Mouse (Mus musculus) lung, embryonic 15.5 days (tissue): ENCODE data around the gene Tmem175. TPM values are rescaled to one million over a fixed set of nuclear protein-coding genes. Genes with fewer than 3 reads are reported as not detected.
A peak's percentile ranks its signal among the peaks of the same experiment; 100 is the strongest.

Source experiments
- ATAC-seq: fragments of 200-750 bp; cut with Nextera tagmentation; 2 replicates; pipeline ENCODE4 v1.8.0; 2017; ENCODE audit warnings: moderate number of reproducible peaks, borderline replicate concordance; ENCODE audit not compliant: low FRiP score, low TSS enrichment; ENCODE audit errors: extremely low read depth
- H3K27ac ChIP-seq: fragments of 300-500 bp; sonication (generic); 2 replicates; pipeline ENCODE4 v1.5.1; 2015; ENCODE audit warnings: moderate library complexity, mild to moderate bottlenecking, inconsistent platforms
- H3K27me3 ChIP-seq: fragments of 300-500 bp; sonication (generic); 2 replicates; pipeline ENCODE4 v1.6.1; 2015; ENCODE audit warnings: inconsistent platforms
- H3K36me3 ChIP-seq: fragments of 300-500 bp; sonication (generic); 2 replicates; pipeline ENCODE4 v1.6.1; 2015; ENCODE audit warnings: inconsistent platforms
- H3K4me1 ChIP-seq: fragments of 300-500 bp; sonication (generic); 2 replicates; pipeline ENCODE4 v1.6.1; 2015; ENCODE audit warnings: inconsistent platforms
- H3K4me2 ChIP-seq: fragments of 300-500 bp; sonication (generic); 2 replicates; pipeline ENCODE4 v1.6.1; 2015; ENCODE audit warnings: inconsistent platforms, mild to moderate bottlenecking, moderate library complexity
- H3K4me3 ChIP-seq: fragments of 300-500 bp; sonication (generic); 2 replicates; pipeline ENCODE4 v1.5.1; 2015; ENCODE audit warnings: mild to moderate bottlenecking, inconsistent platforms
- H3K9ac ChIP-seq: fragments of 300-500 bp; sonication (generic); 2 replicates; pipeline ENCODE4 v1.6.1; 2015; ENCODE audit warnings: inconsistent platforms
- H3K9me3 ChIP-seq: fragments of 300-500 bp; sonication (generic); 2 replicates; pipeline ENCODE4 v1.6.1; 2016; ENCODE audit warnings: inconsistent platforms
- WGBS: fragments of 180-500 bp; shearing (Covaris S2); methylation state at CpG from one replicate; pipeline ENCODE4 v1.1.7; 2015; 5-methylcytosine and 5-hydroxymethylcytosine counted together
- polyA plus RNA-seq: library from polyadenylated mRNA; unstranded; fragments of >200 nt; fragmentation: Nextera tagmentation; extraction: Ambion mirVana; gene quantifications from 2 replicates; pipeline ENCODE4 v1.2.1, GENCODE M21; 2015

The Tmem175 gene
- polyA plus RNA-seq, 1 experiment from 2014 or later: 29.5 TPM

DNA sequence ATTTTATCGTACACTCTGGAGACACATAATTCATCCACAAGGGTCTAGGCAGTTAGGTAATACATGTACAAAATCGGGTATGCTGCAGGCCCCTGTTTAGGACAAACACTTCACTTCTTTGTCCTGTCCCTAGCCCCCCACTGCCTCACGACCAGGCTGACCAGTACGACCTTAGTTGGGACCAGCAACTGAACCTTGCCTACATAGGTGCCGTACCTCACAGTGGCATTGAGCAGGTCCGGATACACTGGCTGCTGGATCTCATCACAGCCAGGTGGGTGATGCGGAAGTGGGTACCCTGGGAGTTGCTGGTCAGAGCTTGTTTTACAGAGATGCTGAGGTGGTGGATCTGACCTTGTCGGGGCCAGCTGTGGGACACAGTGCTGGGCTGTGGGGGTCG lies 40.4 kb downstream of the Tmem175 start:
- Histone ChIP-seq H3K4me1 (peaks cover 18% of the 10 kb centered on the region), H3K27ac (no peak overlapping the region), H3K4me2 (peak overlapping the region; percentile 81), H3K9ac (no peak overlapping the region), H3K9me3 (no peaks in the 10 kb centered on the region), H3K27me3 (no peaks in the 10 kb centered on the region), H3K4me3 (peak overlapping the region; percentile 58; the same call in 1 of the 2 replicates), H3K36me3 (peaks cover 10% of the 10 kb centered on the region; the same call in 1 of the 2 replicates)
- ATAC-seq: peak; percentile 10; the same call in 1 of the 2 replicates
- 67% methylated on average over 9 of the region's 9 CpGs for WGBS

DNA sequence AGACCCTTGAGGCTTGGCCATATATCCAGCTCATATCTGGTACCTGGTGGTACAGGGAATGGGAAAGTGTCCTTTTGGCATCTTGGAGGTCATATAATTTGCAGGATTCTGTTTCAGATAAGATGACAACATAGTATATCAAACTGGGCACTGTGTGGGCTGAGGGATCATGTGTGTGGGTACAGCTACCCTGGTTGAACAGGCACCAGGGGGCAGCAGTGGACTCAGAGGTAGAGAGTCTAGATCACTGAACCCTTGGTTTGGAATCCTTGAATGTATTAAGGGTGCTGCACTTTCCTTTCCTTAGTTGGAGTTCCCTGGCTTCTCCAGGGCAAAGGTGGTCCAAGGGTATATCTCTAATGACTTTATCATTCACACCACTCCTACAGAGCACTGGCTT lies 41.2 kb downstream of the Tmem175 start:
- Histone ChIP-seq H3K27me3 (no peaks in the 10 kb centered on the region), H3K36me3 (peaks cover 10% of the 10 kb centered on the region; the same call in 1 of the 2 replicates), H3K9ac (no peak overlapping the region), H3K4me2 (no peak overlapping the region), H3K4me3 (no peak overlapping the region), H3K9me3 (no peaks in the 10 kb centered on the region), H3K27ac (no peak overlapping the region), H3K4me1 (peaks cover 18% of the 10 kb centered on the region)
- ATAC-seq: no peak

GRCm38 (mm10) chr5:108671757-108672156 lies 42.2 kb downstream of the Tmem175 start:
- ATAC-seq: no peak
- 90% methylated on average over 12 of the region's 12 CpGs for WGBS
- Histone ChIP-seq H3K27me3 (no peaks in the 10 kb centered on the region), H3K9ac (no peak overlapping the region), H3K4me1 (peaks cover 20% of the 10 kb centered on the region), H3K36me3 (peaks cover 10% of the 10 kb centered on the region; the same call in 1 of the 2 replicates), H3K9me3 (no peaks in the 10 kb centered on the region), H3K4me2 (no peak overlapping the region), H3K27ac (no peak overlapping the region), H3K4me3 (no peak overlapping the region)

DNA sequence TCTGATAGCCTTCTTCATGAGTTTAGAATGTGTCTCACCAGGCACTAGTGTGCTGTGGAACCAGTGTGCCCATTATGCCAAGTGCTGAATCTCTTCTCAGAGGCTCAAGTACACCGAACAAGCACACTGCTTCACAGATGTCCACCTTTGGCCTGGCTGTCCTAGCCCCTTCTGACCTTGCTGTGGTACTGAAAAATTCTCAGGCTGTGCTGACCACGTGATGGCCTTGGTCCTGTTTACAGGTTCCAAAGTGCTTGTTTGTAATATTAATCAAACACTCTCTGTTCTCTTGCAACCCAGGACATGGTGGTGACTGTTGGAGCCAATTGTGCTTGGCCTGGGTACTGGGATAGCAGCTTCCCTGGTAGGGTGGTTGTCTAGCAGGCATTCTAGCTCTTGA lies 45.1 kb downstream of the Tmem175 start:
- Histone ChIP-seq H3K27me3 (no peaks in the 10 kb centered on the region), H3K27ac (no peak overlapping the region), H3K4me3 (no peak overlapping the region), H3K9ac (no peak overlapping the region), H3K4me1 (peaks cover 25% of the 10 kb centered on the region), H3K9me3 (no peaks in the 10 kb centered on the region), H3K4me2 (no peak overlapping the region), H3K36me3 (peaks cover 10% of the 10 kb centered on the region; the same call in 1 of the 2 replicates)
- 67% methylated on average over 2 of the region's 2 CpGs for WGBS
- ATAC-seq: no peak

DNA sequence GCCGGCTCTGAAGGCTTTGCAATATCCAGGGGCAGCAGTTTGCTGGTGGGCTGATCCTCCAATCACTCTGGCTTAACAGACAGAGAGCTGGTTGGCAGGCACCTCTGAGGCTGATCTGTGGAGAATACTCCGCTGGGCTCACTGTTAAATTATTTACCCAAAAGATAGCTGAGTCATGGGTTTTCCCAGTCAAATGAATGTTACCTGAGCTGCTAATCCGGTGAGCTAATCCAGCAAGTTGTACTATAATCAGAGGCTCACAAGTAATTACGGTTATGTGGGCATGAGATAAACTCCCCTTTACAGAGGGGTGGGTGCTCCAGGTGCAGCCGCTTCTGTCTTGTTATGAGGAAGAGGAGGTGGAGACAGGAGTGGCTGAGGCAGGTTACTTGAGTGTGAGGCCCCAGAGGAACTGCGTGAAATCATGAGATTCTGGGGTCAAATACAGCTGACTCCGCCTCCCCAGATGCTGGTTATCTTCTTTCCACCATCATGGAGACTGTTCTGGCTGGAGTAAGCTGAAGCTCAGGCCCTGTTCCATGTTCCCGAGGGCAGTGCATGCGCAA lies 45.8 kb downstream of the Tmem175 start, which contains the start of gene Slc26a1:
Gene Slc26a1 (minus strand): TSS at position 319 of the 566 bp plus-strand sequence.
- Histone ChIP-seq H3K9ac (no peak within 1 kb of the TSS), H3K4me2 (no peak within 1 kb of the TSS), H3K9me3 (no peaks in the 10 kb centered on the region), H3K27me3 (no peaks in the 10 kb centered on the region), H3K27ac (no peak within 1 kb of the TSS), H3K4me3 (no peak within 1 kb of the TSS), H3K36me3 (peaks cover 10% of the 10 kb centered on the region; the same call in 1 of the 2 replicates), H3K4me1 (peaks cover 18% of the 10 kb centered on the region)
- no peak for ATAC-seq
- WGBS: 58% methylated on average over 9 of the region's 9 CpGs

DNA sequence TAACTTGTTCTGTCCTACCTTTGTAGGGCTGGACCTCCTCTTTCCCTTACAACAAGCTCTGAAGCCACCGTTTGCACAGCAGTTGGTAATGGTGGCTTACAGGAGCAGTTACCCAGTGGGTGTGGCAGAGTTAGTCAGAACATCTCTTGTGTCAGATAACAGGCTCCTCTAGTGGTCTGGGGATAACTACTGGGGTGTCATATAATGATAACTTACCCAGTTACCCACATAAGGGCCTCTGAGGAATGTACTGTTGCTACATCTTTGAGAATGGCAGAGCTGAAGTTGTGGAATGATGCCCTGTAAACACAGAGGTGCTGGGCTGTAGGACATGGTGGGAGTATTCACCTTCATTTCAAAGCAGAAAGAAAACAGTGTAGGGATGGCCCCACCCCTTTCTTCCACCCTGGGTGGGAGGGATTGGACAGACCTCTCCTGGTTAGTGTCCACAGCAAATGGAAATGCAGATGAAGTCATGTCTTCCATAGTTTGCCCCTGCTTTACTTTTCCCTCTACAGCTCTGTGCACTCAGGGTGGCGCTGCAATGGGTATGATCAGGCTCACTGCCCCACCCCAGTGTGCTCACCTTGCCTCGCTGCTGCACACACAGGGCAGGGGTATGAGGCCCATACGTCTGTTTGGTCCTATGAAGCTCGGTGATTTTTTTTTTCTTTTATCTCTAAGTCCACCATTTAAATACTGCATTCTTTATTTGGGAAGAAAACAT lies 47.4 kb downstream of the Tmem175 start:
- 17% methylated on average over 5 of the region's 5 CpGs for WGBS
- ATAC-seq: no peak; the same call in 1 of the 2 replicates
- H3K27ac ChIP-seq: peak overlapping the region; percentile 72; the same call in 1 of the 2 replicates

DNA sequence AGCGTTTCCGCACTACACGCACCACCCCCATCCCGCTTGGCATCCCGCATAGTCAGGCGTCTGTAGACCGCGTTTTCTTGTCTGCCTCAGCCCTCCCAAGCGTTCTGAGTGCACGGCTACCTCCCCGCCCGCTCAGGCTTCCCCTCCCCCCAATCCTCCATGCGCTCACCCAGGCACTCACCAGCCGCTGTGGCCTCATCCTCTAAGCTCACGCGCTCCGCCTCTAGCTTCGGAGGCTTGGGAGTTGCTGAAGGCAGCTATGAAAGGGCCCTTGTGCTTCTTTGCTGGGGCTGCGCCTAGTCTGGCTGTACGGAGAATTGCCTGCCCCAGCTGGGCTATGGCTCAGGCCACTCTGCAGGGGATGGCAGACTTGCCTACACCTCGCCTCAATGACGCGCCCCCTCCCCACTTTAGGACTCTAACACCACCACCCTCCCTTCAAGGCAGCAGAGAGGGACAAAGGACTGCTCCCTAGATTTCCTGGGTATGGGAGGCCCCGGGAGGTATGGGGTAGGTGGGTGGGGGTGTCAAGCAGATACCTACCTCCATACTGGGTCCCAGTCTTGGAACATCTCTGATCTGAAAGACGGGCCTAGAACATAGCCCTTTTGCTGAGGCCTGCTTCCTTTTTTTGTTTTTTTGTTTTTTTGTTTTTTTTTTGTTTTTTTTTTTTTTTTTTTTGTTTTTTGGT lies 48.2 kb downstream of the Tmem175 start:
- peak; percentile 78 for ATAC-seq
- peaks cover 15% of the 10 kb centered on the region for H3K4me1 ChIP-seq
- H3K4me2 ChIP-seq: peak overlapping the region; percentile 56
- peak overlapping the region; percentile 72 for H3K27ac ChIP-seq
- H3K9ac ChIP-seq: peak overlapping the region; percentile 14
- no peaks in the 10 kb centered on the region for H3K36me3 ChIP-seq
- 3% methylated on average over 25 of the region's 25 CpGs for WGBS
- peak overlapping the region; percentile 33 for H3K4me3 ChIP-seq
- H3K27me3 ChIP-seq: no peaks in the 10 kb centered on the region
- H3K9me3 ChIP-seq: no peaks in the 10 kb centered on the region

More for the DNA sequence above, 47.4 kb downstream of the Tmem175 start:
- Histone ChIP-seq H3K4me3 (peak overlapping the region; percentile 33), H3K9me3 (no peaks in the 10 kb centered on the region), H3K4me2 (peak overlapping the region; percentile 56), H3K9ac (peak overlapping the region; percentile 14; the same call in 1 of the 2 replicates), H3K36me3 (peaks cover 5% of the 10 kb centered on the region; the same call in 1 of the 2 replicates), H3K27me3 (no peaks in the 10 kb centered on the region), H3K4me1 (peaks cover 15% of the 10 kb centered on the region)

DNA sequence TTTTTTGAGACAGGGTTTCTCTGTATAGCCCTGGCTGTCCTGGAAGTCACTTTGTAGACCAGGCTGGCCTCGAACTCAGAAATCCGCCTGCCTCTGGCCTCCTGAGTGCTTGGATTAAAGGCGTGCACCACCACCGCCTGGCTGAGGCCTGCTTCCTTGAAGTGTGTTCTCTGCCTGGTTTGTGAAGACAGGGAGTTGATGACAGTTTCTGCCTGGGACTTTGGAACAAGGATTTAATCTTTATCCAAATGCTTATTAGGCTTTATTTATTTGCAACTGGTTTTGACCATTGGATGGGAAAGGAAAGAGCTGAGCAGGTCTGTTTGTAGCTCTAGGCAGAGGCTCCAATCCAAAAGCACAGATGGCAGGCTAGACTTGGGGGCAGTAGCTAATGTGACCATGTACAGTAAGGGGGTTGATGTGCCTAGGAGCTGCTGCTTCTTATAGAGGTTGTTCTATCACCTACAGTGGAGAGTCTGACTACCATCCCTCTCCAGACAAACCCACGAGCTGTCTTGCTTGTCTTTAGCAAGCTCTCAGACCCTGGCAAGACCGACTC lies 48.8 kb downstream of the Tmem175 start:
- ATAC-seq: no peak
- H3K9ac ChIP-seq: no peak overlapping the region
- H3K4me3 ChIP-seq: no peak overlapping the region
- no peak overlapping the region for H3K4me2 ChIP-seq
- peaks cover 15% of the 10 kb centered on the region for H3K4me1 ChIP-seq
- no peaks in the 10 kb centered on the region for H3K27me3 ChIP-seq
- H3K27ac ChIP-seq: no peak overlapping the region
- H3K36me3 ChIP-seq: no peaks in the 10 kb centered on the region
- H3K9me3 ChIP-seq: no peaks in the 10 kb centered on the region
- WGBS: 82% methylated on average over 6 of the region's 6 CpGs

GRCm38 (mm10) chr5:108679909-108680308 lies 50.3 kb downstream of the Tmem175 start:
- ATAC-seq: no peak
- Histone ChIP-seq H3K9me3 (no peaks in the 10 kb centered on the region), H3K9ac (no peak overlapping the region), H3K4me3 (no peak overlapping the region), H3K4me1 (peaks cover 15% of the 10 kb centered on the region), H3K4me2 (no peak overlapping the region), H3K27me3 (no peaks in the 10 kb centered on the region), H3K27ac (no peak overlapping the region), H3K36me3 (no peaks in the 10 kb centered on the region)
- WGBS: 54% methylated on average over 3 of the region's 3 CpGs

DNA sequence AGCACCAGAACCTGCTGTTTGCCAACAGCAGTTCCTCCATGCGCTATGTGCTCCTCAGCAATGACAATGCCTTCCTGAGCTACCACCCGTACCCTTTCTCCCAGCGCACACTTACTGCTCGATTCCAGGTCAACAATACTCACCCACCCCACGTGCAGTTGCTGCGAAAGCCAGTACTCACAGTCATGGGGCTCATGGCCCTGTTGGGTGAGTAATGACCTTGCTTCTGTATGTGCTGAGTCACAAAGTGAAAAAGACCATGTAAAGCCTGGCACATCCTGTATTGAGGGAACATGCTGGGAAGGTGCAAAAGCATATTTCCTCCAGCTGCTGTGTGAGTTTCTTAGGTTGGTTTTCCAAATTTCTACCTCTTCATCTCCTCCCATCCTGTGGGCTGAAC lies 51.3 kb downstream of the Tmem175 start:
- H3K36me3 ChIP-seq: no peaks in the 10 kb centered on the region
- H3K4me1 ChIP-seq: peaks cover 15% of the 10 kb centered on the region
- H3K27me3 ChIP-seq: no peaks in the 10 kb centered on the region
- 85% methylated on average over 6 of the region's 6 CpGs for WGBS
- no peak for ATAC-seq
- no peak overlapping the region for H3K9ac ChIP-seq
- H3K9me3 ChIP-seq: no peaks in the 10 kb centered on the region
- no peak overlapping the region for H3K4me3 ChIP-seq
- no peak overlapping the region for H3K27ac ChIP-seq
- no peak overlapping the region for H3K4me2 ChIP-seq

DNA sequence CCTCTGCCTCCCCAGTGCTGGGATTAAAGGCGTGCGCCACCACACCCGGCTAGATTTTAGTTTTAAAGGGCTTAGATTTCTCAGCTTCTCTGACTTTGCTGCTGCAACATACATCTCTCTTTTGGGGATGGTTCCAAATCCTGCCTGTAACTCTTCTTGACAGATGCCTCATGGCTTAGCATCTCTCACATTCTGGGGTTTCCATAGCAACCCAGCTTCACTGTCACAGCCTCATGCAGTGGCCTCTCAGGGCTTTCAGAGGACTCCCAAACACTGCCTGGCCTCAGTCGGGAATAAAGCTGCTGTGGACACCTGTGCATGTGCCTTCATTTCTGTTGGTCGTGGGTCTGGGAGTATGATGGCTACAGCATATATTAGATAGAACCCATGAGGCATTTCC lies 59.5 kb downstream of the Tmem175 start:
- no peaks in the 10 kb centered on the region for H3K27me3 ChIP-seq
- WGBS: 71% methylated on average over 5 of the region's 5 CpGs

More for the DNA sequence above, 59.5 kb downstream of the Tmem175 start:
- Histone ChIP-seq H3K4me1 (peaks cover 18% of the 10 kb centered on the region), H3K9me3 (no peaks in the 10 kb centered on the region), H3K9ac (no peak overlapping the region), H3K4me3 (no peak overlapping the region), H3K4me2 (no peak overlapping the region), H3K36me3 (no peaks in the 10 kb centered on the region), H3K27ac (no peak overlapping the region)
- ATAC-seq: no peak
